Mouse (Mus musculus): ENCODE measurements at regions not wholly inside any gene's neighbourhood (a gene's known extent, or its start where the extent isn't known, plus 50 kb on each side); places are given as distances from the start of the nearest gene placed in this dataset.
A peak's percentile ranks its signal among the peaks of the same experiment; 100 is the strongest.

GRCm38 (mm10) chr16:30118876-30119275 lies 54.7 kb downstream of the Hes1 start:
- no peak for ATAC-seq (replicated peaks; ENCODE audit: low FRiP score, low TSS enrichment, poor library complexity, severe bottlenecking)

DNA sequence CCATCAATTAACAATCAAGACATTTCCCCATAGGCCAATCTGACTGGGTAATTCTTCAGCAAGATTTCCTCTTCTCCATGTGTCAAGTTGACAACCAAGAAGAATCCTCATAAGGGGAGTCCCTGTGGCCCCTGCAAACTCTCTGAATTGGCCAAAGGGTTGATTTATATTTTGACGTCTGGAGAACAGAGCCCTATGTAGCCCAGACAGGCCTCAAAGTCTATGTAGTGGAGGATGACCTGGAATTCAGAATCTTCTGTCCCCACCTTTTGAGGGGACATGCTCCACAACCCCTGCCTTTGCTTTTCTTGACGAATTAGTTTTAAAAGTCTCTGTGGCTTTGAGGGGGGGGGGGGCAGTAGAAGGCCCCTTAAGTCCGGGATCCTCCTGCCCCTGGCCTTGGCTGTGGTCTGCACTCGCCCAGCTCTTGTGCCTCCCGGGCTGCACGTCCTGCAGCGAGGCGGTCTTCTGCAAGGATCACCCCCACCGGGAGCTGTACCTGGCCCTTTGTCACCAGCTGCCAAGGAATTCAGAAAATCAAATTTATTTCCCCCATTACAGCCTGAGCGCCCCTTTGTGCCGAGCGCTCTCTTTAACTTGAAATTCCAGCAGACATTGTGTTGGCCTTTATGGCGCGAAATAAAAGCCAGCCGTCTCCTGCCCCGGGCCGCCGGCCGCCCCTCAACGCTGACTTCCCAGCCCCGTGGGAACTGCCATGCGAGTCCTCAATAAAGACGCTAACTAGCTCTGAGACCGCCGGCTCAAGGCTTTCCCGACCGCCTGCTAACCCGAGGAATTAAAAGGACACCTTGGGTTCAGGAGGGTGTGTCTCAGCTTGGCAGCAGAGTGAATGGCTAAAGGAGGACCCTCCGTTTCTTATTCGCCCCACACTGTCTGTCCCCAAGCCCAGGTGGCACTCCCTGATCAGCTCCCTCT lies 56.4 kb downstream of the Hes1 start:
- ATAC-seq (replicated peaks; ENCODE audit: low FRiP score, low TSS enrichment, poor library complexity, severe bottlenecking), result no peak

DNA sequence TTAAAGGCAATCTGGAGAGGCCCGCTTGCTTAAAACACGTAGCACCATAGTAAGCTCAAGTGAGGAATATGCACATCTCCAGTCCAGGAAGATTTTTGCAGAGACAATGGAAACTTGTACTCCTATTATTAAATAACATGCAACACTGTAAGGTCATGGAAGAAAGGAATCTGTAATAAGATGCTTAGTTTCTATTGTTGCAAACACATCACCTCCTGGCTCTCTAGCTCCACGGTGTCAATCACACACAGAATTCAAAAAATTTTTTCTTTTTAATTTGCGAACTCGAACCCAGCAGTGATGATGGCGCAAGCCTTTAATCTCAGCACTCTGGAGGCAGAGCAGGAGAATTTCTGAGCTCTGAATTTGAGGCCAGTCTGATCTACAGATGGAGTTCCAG lies 57.4 kb downstream of the Hes1 start:
- ATAC-seq (replicated peaks; ENCODE audit: low FRiP score, low TSS enrichment, poor library complexity, severe bottlenecking), result no peak

- ATAC-seq (replicated peaks; ENCODE audit: low FRiP score, low TSS enrichment, poor library complexity, severe bottlenecking), result no peak
These were observed 58.3 kb downstream of the Hes1 start for GRCm38 (mm10) chr16:30122211-30123070.

- ATAC-seq (replicated peaks; ENCODE audit: low FRiP score, low TSS enrichment, poor library complexity, severe bottlenecking), result no peak
These were observed 62.8 kb downstream of the Hes1 start for GRCm38 (mm10) chr16:30127015-30127414.

- no peak for ATAC-seq (replicated peaks; ENCODE audit: low FRiP score, low TSS enrichment, poor library complexity, severe bottlenecking)
These were observed 64.6 kb downstream of the Hes1 start for GRCm38 (mm10) chr16:30128787-30129186.

- no peak for ATAC-seq (replicated peaks; ENCODE audit: low FRiP score, low TSS enrichment, poor library complexity, severe bottlenecking)
These were observed 65.3 kb downstream of the Hes1 start for GRCm38 (mm10) chr16:30129218-30130112.

DNA sequence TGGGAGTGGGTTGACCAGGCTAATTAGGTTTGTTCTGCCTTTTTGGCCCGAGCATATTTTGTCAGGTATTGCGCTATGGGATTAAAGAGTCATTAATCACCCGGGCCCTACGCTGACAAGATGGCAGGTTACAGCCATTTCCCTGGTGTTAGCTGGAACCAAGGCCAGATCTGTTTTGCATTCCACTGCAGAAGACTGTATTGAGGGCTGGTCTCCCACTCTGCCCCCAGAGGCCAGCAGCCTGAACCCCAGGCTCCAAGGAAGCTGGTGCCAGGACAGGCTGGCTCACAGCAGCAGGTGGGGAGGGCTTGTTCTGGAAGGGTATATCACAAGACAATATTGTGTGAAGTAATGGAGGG lies 65.9 kb downstream of the Hes1 start:
- ATAC-seq (replicated peaks; ENCODE audit: low FRiP score, low TSS enrichment, poor library complexity, severe bottlenecking), result no peak

- ATAC-seq (replicated peaks; ENCODE audit: low FRiP score, low TSS enrichment, poor library complexity, severe bottlenecking), result no peak
These were observed 67.9 kb downstream of the Hes1 start for GRCm38 (mm10) chr16:30132086-30132485.

DNA sequence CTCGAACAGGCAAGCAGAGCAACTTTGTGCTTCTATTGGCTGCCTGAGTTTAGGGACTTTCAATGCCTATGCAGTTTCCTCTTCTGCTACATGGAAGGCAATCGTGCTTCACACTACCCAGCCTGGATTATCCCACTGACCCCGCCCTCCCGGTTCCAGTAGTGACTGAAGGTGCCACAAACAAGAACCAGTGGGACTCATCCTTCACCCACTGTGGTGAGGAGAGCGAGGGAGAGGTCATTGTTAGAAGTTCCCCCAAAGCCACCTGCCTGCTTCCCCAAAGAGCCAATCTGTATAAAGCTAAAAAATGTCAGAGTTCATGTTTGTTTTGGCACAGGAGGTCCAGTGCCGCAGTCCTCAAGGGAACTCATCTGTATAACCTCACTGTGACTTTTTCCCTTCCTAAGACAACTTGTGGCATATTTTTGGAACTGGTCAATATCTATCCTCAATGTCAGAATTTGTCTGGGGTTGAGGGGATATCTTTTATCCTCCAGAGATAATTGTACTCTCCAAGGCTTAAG lies 70.5 kb downstream of the Hes1 start:
- ATAC-seq (replicated peaks; ENCODE audit: low FRiP score, low TSS enrichment, poor library complexity, severe bottlenecking), result no peak

- ATAC-seq (replicated peaks; ENCODE audit: low FRiP score, low TSS enrichment, poor library complexity, severe bottlenecking), result no peak
These were observed 72.7 kb downstream of the Hes1 start for GRCm38 (mm10) chr16:30136849-30137248.

DNA sequence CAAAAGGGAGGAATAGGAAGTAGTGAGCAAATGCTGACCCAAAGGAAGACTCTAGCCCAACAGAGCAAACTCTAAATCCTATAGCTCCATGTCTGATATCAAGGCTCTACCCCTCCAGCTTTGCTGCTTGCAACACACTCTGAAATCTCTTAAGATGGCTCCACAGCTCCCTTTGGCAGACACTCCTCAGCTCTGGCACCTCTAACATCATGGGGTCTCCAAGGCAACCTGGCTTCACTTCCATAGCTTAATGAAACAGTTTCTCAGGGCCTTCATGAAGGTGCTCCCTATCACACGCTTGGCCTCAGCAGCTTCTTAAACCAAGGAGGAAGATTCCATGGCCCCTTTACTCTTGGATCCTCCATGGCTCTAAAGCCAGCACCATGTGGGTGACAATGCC lies 73.6 kb downstream of the Hes1 start:
- ATAC-seq (replicated peaks; ENCODE audit: low FRiP score, low TSS enrichment, poor library complexity, severe bottlenecking), result no peak

- ATAC-seq (replicated peaks; ENCODE audit: low FRiP score, low TSS enrichment, poor library complexity, severe bottlenecking), result peak; percentile 59
These were observed 80.8 kb downstream of the Hes1 start for GRCm38 (mm10) chr16:30144818-30145464.

- ATAC-seq (replicated peaks; ENCODE audit: low FRiP score, low TSS enrichment, poor library complexity, severe bottlenecking), result peak; percentile 42
These were observed 81.5 kb downstream of the Hes1 start for GRCm38 (mm10) chr16:30145465-30146207.

- no peak for ATAC-seq (replicated peaks; ENCODE audit: low FRiP score, low TSS enrichment, poor library complexity, severe bottlenecking)
These were observed 82.0 kb downstream of the Hes1 start for GRCm38 (mm10) chr16:30146208-30146525.

- ATAC-seq (replicated peaks; ENCODE audit: low FRiP score, low TSS enrichment, poor library complexity, severe bottlenecking), result no peak
These were observed 83.1 kb downstream of the Hes1 start for GRCm38 (mm10) chr16:30147296-30147695.

DNA sequence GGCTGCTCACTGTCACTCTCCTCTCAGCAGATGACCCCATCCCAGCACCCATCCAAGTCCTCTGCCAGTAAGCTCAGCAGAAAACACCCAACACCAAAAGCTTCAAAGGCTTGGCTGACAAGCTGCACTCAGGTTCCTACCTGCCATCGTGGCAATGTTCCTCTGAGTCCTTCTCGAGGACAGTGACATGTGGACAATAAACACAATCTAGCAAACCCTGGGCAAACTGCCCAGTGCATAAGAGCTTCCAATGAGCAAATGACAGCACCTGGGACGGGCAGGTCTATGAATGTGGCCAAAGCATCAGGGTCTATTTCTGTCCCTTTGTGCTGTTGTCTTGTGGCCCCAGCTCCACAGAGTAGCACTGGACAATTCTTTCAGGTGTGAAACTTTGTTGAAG lies 86.9 kb downstream of the Hes1 start:
- no peak for ATAC-seq (replicated peaks; ENCODE audit: low FRiP score, low TSS enrichment, poor library complexity, severe bottlenecking)

DNA sequence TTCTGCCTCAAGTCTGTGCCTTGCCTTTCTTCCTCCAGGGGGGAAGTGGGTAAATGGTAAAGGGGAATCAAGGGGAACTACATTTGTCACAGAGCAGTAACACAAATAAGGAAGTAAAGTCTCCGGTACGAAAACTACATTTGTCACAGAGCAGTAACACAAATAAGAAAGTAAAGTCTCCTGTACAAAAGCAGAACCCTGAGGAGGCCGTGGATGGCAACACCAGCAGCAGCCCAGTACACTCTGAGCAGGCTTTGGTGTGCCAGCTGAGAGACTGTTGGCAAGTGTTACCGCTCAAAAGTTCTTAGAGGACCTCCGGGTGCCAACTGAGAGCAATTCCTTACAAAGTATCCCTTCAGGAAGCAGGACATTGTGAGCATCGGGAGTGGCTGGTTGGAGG lies 90.9 kb downstream of the Hes1 start:
- ATAC-seq (replicated peaks; ENCODE audit: low FRiP score, low TSS enrichment, poor library complexity, severe bottlenecking), result no peak

Data from megakaryocyte-erythroid progenitor cell, adult 5-6 weeks (primary cell).